Mouse (Mus musculus) urinary bladder, postnatal 0 days (tissue): Measurements from ENCODE around the gene Axin2. TPM values are rescaled to one million over a fixed set of nuclear protein-coding genes. Genes with fewer than 3 reads are reported as not detected.

ENCODE experiments used
- polyA plus RNA-seq: library from polyadenylated mRNA; unstranded; fragments of >200 nt; fragmentation: Nextera tagmentation; extraction: Ambion mirVana; gene quantifications from 2 replicates; pipeline ENCODE4 v1.2.1, GENCODE M21; 2015

Gene Axin2
- 1.3 and 1.8 TPM in 2 replicates for polyA plus RNA-seq

GRCm38 (mm10) chr11:108920158-108920635 is at the start of gene Axin2:
Axin2 (plus strand) TSS chr11:108920349.

Other genes starting within 250 kb of the Axin2 start
- not detected in 2 replicates for gene E030025P04Rik, start 224.0 kb downstream of the Axin2 start, polyA plus RNA-seq